Mouse (Mus musculus) ES-E14 (cell line): ENCODE results near the gene Gm572.

Source experiments
- CHD2 ChIP-seq: IDR thresholded peaks from 2 replicates; pipeline ENCODE4 v1.6.1; 2014; ENCODE audit warnings: mild to moderate bottlenecking, low read depth, low read length, inconsistent platforms
- ZNF384 ChIP-seq: IDR thresholded peaks from 2 replicates; pipeline ENCODE4 v1.6.1; 2012; ENCODE audit warnings: low read depth, low read length, inconsistent platforms

- no peak for TF ChIP-seq ZNF384
- no peak for TF ChIP-seq CHD2
Measured at GRCm38 (mm10) chr4:148596731-148597130, 46.4 kb upstream of the Gm572 start.
